Mouse (Mus musculus) CH12.LX (cell line): ENCODE measurements around the gene Hax1. TPM values are rescaled to one million over a fixed set of nuclear protein-coding genes. Genes with fewer than 3 reads are reported as not detected.

ENCODE experiments used
- DNase-seq: peaks from one replicate; pipeline ENCODE4 v3.0.0-alpha.2; 2013; ENCODE audit errors: extremely low read depth
- H3K27ac ChIP-seq: 2 replicates; pipeline ENCODE4 v1.5.1; 2012; ENCODE audit warnings: low read depth, mild to moderate bottlenecking, control low read depth, moderate library complexity; ENCODE audit not compliant: insufficient read depth
- H3K27me3 ChIP-seq: replicated peaks from 2 replicates; pipeline ENCODE3; 2012; ENCODE audit warnings: inconsistent platforms
- H3K36me3 ChIP-seq, 2 experiments: replicated peaks in 1 of 2; 2 replicates each; pipeline versions ENCODE3 to v1.6.1; 2012; ENCODE audit warnings: inconsistent platforms in 1 of 2, low read length in 1 of 2, mild to moderate bottlenecking in 1 of 2, mixed read lengths in 1 of 2, moderate library complexity in 1 of 2; ENCODE audit not compliant: control insufficient read depth in 1 of 2, insufficient read depth in 1 of 2
- H3K4me1 ChIP-seq, 2 experiments: 2 replicates each; pipeline ENCODE4 v1.6.1; 2012; ENCODE audit warnings: inconsistent platforms in 1 of 2, moderate library complexity in 1 of 2; ENCODE audit not compliant: insufficient read depth in 2 of 2, control insufficient read depth in 1 of 2
- H3K4me2 ChIP-seq: 2 replicates; pipeline ENCODE4 v1.6.1; 2012; ENCODE audit warnings: low read depth, mild to moderate bottlenecking, control low read depth; ENCODE audit not compliant: poor library complexity, insufficient read depth, severe bottlenecking
- H3K4me3 ChIP-seq, 3 experiments: fragments of 150-350 bp in 1 of 3; sonication (generic) in 1 of 3; replicated peaks in 1 of 3; 2 replicates each; pipeline versions ENCODE3 to v1.5.1; 2011 to 2012; ENCODE audit warnings: low read depth in 2 of 3, low read length in 2 of 3, mild to moderate bottlenecking in 2 of 3, moderate library complexity in 2 of 3, control low read depth in 1 of 3, improper control_type of control experiment in 1 of 3, inconsistent platforms in 1 of 3, mixed read lengths in 1 of 3; ENCODE audit not compliant: poor library complexity in 1 of 3
- H3K79me2 ChIP-seq: replicated peaks from 2 replicates; pipeline ENCODE4 v1.6.1; 2012; ENCODE audit warnings: mild to moderate bottlenecking, moderate library complexity; ENCODE audit not compliant: control insufficient read depth, poor library complexity, insufficient read depth, severe bottlenecking; ENCODE audit errors: extremely low read depth
- H3K9ac ChIP-seq: 2 replicates; pipeline ENCODE4 v1.6.1; 2012; ENCODE audit warnings: low read depth, mild to moderate bottlenecking, control low read depth, moderate library complexity; ENCODE audit not compliant: insufficient read depth
- H3K9me3 ChIP-seq: replicated peaks from 2 replicates; pipeline ENCODE3; 2012; ENCODE audit warnings: low read length, inconsistent platforms, mixed read lengths
- CTCF ChIP-seq, 2 experiments: IDR thresholded peaks in 1 of 2; conservative IDR thresholded peaks in 1 of 2; 2 replicates each; pipeline ENCODE4 v1.5.1; 2011 to 2012; ENCODE audit warnings: low read depth in 2 of 2, low read length in 2 of 2, improper control_type of control experiment in 1 of 2, inconsistent platforms in 1 of 2, mild to moderate bottlenecking in 1 of 2, moderate library complexity in 1 of 2
- E2F4 ChIP-seq: IDR thresholded peaks from 2 replicates; pipeline ENCODE4 v1.6.1; 2011; ENCODE audit warnings: low read depth, low read length, improper control_type of control experiment; ENCODE audit not compliant: insufficient replicate concordance
- ELF1 ChIP-seq: IDR thresholded peaks from 2 replicates; pipeline ENCODE4 v1.6.1; 2014; ENCODE audit warnings: low read depth, mild to moderate bottlenecking, inconsistent platforms, low read length, improper control_type of control experiment
- ETS1 ChIP-seq: conservative IDR thresholded peaks from 2 replicates; pipeline ENCODE4 v1.6.1; 2012; ENCODE audit warnings: low read depth, mild to moderate bottlenecking, inconsistent platforms, low read length, improper control_type of control experiment, moderate library complexity
- IRF4 ChIP-seq: IDR thresholded peaks from 2 replicates; pipeline ENCODE4 v1.6.1; 2014; ENCODE audit warnings: low read depth, mild to moderate bottlenecking, inconsistent platforms, low read length, improper control_type of control experiment
- KAT2A ChIP-seq: IDR thresholded peaks from 2 replicates; pipeline ENCODE4 v1.6.1; 2012; ENCODE audit warnings: low read length, improper control_type of control experiment, inconsistent platforms; ENCODE audit not compliant: insufficient replicate concordance
- MAX ChIP-seq: IDR thresholded peaks from 2 replicates; pipeline ENCODE4 v1.6.1; 2011; ENCODE audit warnings: low read length, improper control_type of control experiment
- MAZ ChIP-seq: IDR thresholded peaks from 2 replicates; pipeline ENCODE4 v1.6.1; 2012; ENCODE audit warnings: low read depth, mild to moderate bottlenecking, inconsistent platforms, low read length, improper control_type of control experiment, moderate library complexity
- MXI1 ChIP-seq: IDR thresholded peaks from 2 replicates; pipeline ENCODE4 v1.6.1; 2011; ENCODE audit warnings: mild to moderate bottlenecking, low read depth, low read length, improper control_type of control experiment
- MYC ChIP-seq: IDR thresholded peaks from 2 replicates; pipeline ENCODE4 v1.6.1; 2011; ENCODE audit warnings: low read depth, mild to moderate bottlenecking, improper control_type of control experiment, low read length
- NELFE ChIP-seq: IDR thresholded peaks from 2 replicates; pipeline ENCODE4 v1.6.1; 2011; ENCODE audit warnings: low read depth, low read length, improper control_type of control experiment
- POLR2A ChIP-seq: IDR thresholded peaks from 2 replicates; pipeline ENCODE4 v1.6.1; 2011; ENCODE audit warnings: low read depth, mild to moderate bottlenecking, improper control_type of control experiment, low read length
- RAD21 ChIP-seq: IDR thresholded peaks from 2 replicates; pipeline ENCODE4 v1.6.1; 2011; ENCODE audit warnings: low read depth, mild to moderate bottlenecking, low read length, improper control_type of control experiment, moderate library complexity
- SIN3A ChIP-seq: IDR thresholded peaks from 2 replicates; pipeline ENCODE4 v1.6.1; 2012; ENCODE audit warnings: low read length, improper control_type of control experiment, inconsistent platforms
- SMC3 ChIP-seq: IDR thresholded peaks from 2 replicates; pipeline ENCODE4 v1.6.1; 2011; ENCODE audit warnings: low read depth, low read length, improper control_type of control experiment
- TCF12 ChIP-seq: IDR thresholded peaks from 2 replicates; pipeline ENCODE4 v1.6.1; 2014; ENCODE audit warnings: low read depth, mild to moderate bottlenecking, inconsistent platforms, low read length, improper control_type of control experiment
- ZKSCAN1 ChIP-seq: IDR thresholded peaks from 2 replicates; pipeline ENCODE4 v1.6.1; 2012; ENCODE audit warnings: low read depth, inconsistent platforms, low read length, improper control_type of control experiment, borderline replicate concordance
- ZMIZ1 ChIP-seq: IDR thresholded peaks from 2 replicates; pipeline ENCODE4 v1.6.1; 2012; ENCODE audit warnings: low read depth, mild to moderate bottlenecking, inconsistent platforms, low read length, improper control_type of control experiment
- ZNF384 ChIP-seq: IDR thresholded peaks from 2 replicates; pipeline ENCODE4 v1.6.1; 2012; ENCODE audit warnings: low read depth, low read length, improper control_type of control experiment, inconsistent platforms
- dilution Hi-C: fragments of 300-500 bp; cut with MboI; formaldehyde crosslinking; loops from 2 replicates; pipeline ENCODE4 v1.14.3; 2020; ENCODE audit warnings: low sequenced_read_pairs; ENCODE audit not compliant: extremely low pct_unique_long_range_greater_than_20kb, extremely low pct_ligation_motif_present
- in situ Hi-C: fragments of 300-500 bp; cut with MboI; formaldehyde crosslinking; loops from 3 replicates; pipeline ENCODE4 v1.14.3; 2019; ENCODE audit warnings: low sequenced_read_pairs, low pct_ligation_motif_present, low pct_unique_long_range_greater_than_20kb, mixed read lengths
- polyA plus RNA-seq: library from polyadenylated mRNA; unstranded; fragments of >175 nt; gene quantifications from 2 replicates; pipeline ENCODE4 v1.2.1, GENCODE M21; 2012; ENCODE audit warnings: low read depth; ENCODE audit not compliant: insufficient read length
- total RNA-seq, 2 experiments: library from RNA; depleted of rRNA; stranded (reverse); fragments of 300-350 nt in 1 of 2; fragments of >200 nt in 1 of 2; gene quantifications; 2 replicates each; pipeline ENCODE4 v1.2.3; 2012 to 2014

The Hax1 gene
- total and polyA plus RNA-seq, 3 experiments, result 302 to 353 (median 304) TPM

DNA sequence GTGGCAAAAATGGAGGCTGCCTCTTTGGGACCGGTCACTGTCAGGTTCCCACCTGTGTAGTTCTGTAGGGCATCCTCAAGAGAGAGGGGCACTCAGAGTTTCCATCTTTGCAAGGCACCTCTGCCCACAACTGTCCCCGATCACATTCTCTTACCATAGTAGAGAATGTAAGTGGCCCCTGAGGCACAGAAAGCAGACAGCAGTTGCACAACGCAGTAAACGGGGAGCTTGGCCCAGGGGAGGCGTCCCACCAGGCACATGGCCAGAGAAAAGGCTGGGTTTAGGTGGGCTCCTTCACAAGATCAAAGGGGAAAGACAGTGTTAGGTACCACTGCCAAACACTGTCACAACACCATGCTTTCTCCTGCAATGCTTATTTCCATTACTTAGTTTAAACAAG lies 32.6 kb downstream of the Hax1 start:
- H3K79me2 ChIP-seq, result peaks cover 21% of the 10 kb centered on the region
- 0 out of 2 replicates have a peak, but pooled peaks have one; percentile 13 for TF ChIP-seq POLR2A
- TF ChIP-seq ZMIZ1, result no peak
- TF ChIP-seq, all 38 proteins: peak for 1
- H3K4me3 ChIP-seq, result no peak overlapping the region
- dilution Hi-C loops, result no loop called here
- H3K27me3 ChIP-seq, result no peaks in the 10 kb centered on the region
- peaks cover 9 to 41% of the 10 kb centered on the region in 2 experiments; a peak in 3 of 4 replicates for H3K4me1 ChIP-seq
- H3K27ac ChIP-seq, result no peak overlapping the region
- in situ Hi-C loops, result loop anchor here (10.0 to 25.0 kb wide), 2 partner anchors 109 to 179 kb away; partner anchors contain the start of gene Tpm3
- no peaks in the 10 kb centered on the region for H3K9me3 ChIP-seq
- H3K4me2 ChIP-seq, result no peak overlapping the region
- DNase-seq, result no peak
- H3K36me3 ChIP-seq, result peaks cover 0 to 17% of the 10 kb centered on the region in 2 experiments
- H3K9ac ChIP-seq, result no peak overlapping the region

- in situ Hi-C loops, result loop anchor here (10.0 to 25.0 kb wide), 2 partner anchors 109 to 178 kb away; partner anchors contain the start of gene Tpm3
- H3K4me2 ChIP-seq, result no peak overlapping the region
- peaks cover 9 to 44% of the 10 kb centered on the region in 2 experiments; a peak in 3 of 4 replicates for H3K4me1 ChIP-seq
These were observed 33.0 kb downstream of the Hax1 start for GRCm38 (mm10) chr3:89965557-89965956.

DNA sequence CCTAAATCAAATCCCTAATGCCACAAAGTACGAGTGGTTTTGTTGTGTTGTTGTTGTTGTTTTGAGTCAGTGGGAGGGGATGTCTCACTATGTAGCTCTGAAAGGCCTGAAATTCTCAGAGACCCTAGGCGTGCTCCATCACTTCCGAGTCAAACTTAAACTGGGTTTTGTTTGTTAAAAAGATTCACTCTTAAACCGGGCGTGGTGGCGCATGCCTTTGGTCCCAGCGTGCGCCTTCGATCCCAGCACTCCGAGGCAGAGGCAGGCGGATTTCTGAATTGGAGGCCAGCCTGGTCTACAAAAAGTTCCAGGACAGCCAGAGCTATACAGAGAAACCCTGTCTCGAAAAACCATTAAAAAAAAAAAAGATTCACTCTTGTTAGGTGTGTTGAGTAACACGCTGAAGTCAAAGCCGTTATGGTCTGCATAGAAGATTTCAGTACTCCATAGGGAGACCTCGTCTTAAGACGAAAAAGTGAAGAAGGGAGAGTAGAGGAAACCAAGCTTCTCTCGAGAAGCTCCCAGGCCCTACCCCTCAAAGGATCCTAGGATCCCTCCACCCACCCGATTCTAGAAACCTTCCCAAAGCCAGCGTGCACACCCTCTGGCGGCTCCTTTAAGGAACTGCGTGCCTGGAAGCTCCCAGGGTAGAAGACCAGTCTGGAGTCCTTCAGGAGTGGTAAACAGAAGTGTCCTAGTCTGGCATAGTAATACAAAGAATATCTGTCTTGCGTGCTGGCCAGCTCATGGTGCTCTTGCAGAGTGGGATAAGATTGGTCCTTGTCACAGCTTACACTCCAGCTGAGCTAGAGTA lies 34.4 kb downstream of the Hax1 start:
- TF ChIP-seq TCF12 (peak; percentile 37; the same call in 1 of the 2 replicates), MAZ (peak; percentile 70; the same call in 1 of the 2 replicates), RAD21 (peak; percentile 55), SMC3 (peak; percentile 84), ETS1 (no peak), ZKSCAN1 (no peak), ZNF384 (peak; percentile 32; the same call in 1 of the 2 replicates), SIN3A (peak; percentile 48), MAX (peak; percentile 26; the same call in 1 of the 2 replicates), ELF1 (no peak; the same call in 1 of the 2 replicates), IRF4 (peak; percentile 62), CTCF (conservative IDR thresholded peaks at IDR 0.05 in 1 of 2, IDR thresholded peaks at IDR 0.05 in 1 of 2; ENCODE audit: low read depth in 2 of 2, low read length in 2 of 2) (peak; percentile 72 to 82), MXI1 (peak; percentile 52; the same call in 1 of the 2 replicates), NELFE (0 out of 2 replicates have a peak, but pooled peaks have one; percentile 26)
- Histone ChIP-seq H3K4me1 (peaks cover 13 to 55% of the 10 kb centered on the region in 2 experiments), H3K27ac (no peak overlapping the region), H3K27me3 (no peaks in the 10 kb centered on the region), H3K36me3 (peaks cover 0 to 22% of the 10 kb centered on the region in 2 experiments), H3K4me3 (peak overlapping the region; percentile 73 to 94 (median 89)), H3K79me2 (peaks cover 28% of the 10 kb centered on the region), H3K9me3 (no peaks in the 10 kb centered on the region), H3K9ac (peak overlapping the region; percentile 83), H3K4me2 (peak overlapping the region; percentile 85)
- dilution Hi-C loops, result no loop called here
- in situ Hi-C loops, result loop anchor here (10.0 to 25.0 kb wide), 2 partner anchors 111 to 177 kb away; partner anchors contain the start of gene Tpm3
- DNase-seq, result peak; percentile 79

More at GRCm38 (mm10) chr3:89965557-89965956, 33.0 kb downstream of the Hax1 start:
- TF ChIP-seq E2F4 (no peak), MYC (no peak), KAT2A (no peak)
- H3K27ac ChIP-seq, result no peak overlapping the region
- H3K9ac ChIP-seq, result no peak overlapping the region
- H3K9me3 ChIP-seq, result no peaks in the 10 kb centered on the region
- no peak for DNase-seq
- H3K79me2 ChIP-seq, result peaks cover 21% of the 10 kb centered on the region
- peaks cover 0 to 17% of the 10 kb centered on the region in 2 experiments for H3K36me3 ChIP-seq
- no peaks in the 10 kb centered on the region for H3K27me3 ChIP-seq
- H3K4me3 ChIP-seq, result no peak overlapping the region
- dilution Hi-C loops, result no loop called here
